Mouse (Mus musculus) kidney, embryonic 16.5 days (tissue): Measurements from ENCODE around the gene Muc2. TPM values are rescaled to one million over a fixed set of nuclear protein-coding genes. Genes with fewer than 3 reads are reported as not detected.

Source experiments
- ATAC-seq: fragments of 200-750 bp; cut with Nextera tagmentation; 2 replicates; pipeline ENCODE4 v1.8.0; 2017; ENCODE audit warnings: moderate TSS enrichment; ENCODE audit not compliant: low FRiP score, low TSS enrichment
- H3K27ac ChIP-seq: fragments of 300-500 bp; sonication (generic); 2 replicates; pipeline ENCODE4 v1.5.1; 2014; ENCODE audit warnings: low read length
- H3K27me3 ChIP-seq: fragments of 300-500 bp; sonication (generic); 2 replicates; pipeline ENCODE4 v1.6.1; 2014; ENCODE audit warnings: low read length, control low read depth, mixed read lengths; ENCODE audit not compliant: insufficient read depth
- H3K36me3 ChIP-seq: fragments of 300-500 bp; sonication (generic); 2 replicates; pipeline ENCODE4 v1.6.1; 2014; ENCODE audit warnings: low read length, control low read depth, mixed read lengths; ENCODE audit not compliant: insufficient read depth
- H3K4me1 ChIP-seq: fragments of 300-500 bp; sonication (generic); 2 replicates; pipeline ENCODE4 v1.6.1; 2014; ENCODE audit warnings: low read length, control low read depth, mixed read lengths; ENCODE audit not compliant: insufficient read depth
- H3K4me2 ChIP-seq: fragments of 300-500 bp; sonication (generic); replicated peaks from 2 replicates; pipeline ENCODE4 v1.6.1; 2014; ENCODE audit warnings: low read depth, low read length
- H3K4me3 ChIP-seq: fragments of 300-500 bp; sonication (generic); 2 replicates; pipeline ENCODE4 v1.5.1; 2014; ENCODE audit warnings: mild to moderate bottlenecking, low read length
- H3K9ac ChIP-seq: fragments of 300-500 bp; sonication (generic); replicated peaks from 2 replicates; pipeline ENCODE4 v1.6.1; 2014; ENCODE audit warnings: low read length
- H3K9me3 ChIP-seq: fragments of 300-500 bp; sonication (generic); 2 replicates; pipeline ENCODE4 v1.6.1; 2016; ENCODE audit warnings: low read length, control low read depth
- WGBS: fragments of 180-500 bp; shearing (Covaris S2); extraction: QIAGEN DNeasy Blood & Tissue Kit; methylation state at CpG from one replicate; pipeline ENCODE4 v1.1.7; 2014; 5-methylcytosine and 5-hydroxymethylcytosine counted together
- polyA plus RNA-seq: library from polyadenylated mRNA; unstranded; fragments of >200 nt; fragmentation: Nextera tagmentation; extraction: Ambion mirVana; gene quantifications from 2 replicates; pipeline ENCODE4 v1.2.1, GENCODE M21; 2015

The Muc2 gene
- polyA plus RNA-seq, 1 experiment from 2014 or later, result 0.45 TPM

DNA sequence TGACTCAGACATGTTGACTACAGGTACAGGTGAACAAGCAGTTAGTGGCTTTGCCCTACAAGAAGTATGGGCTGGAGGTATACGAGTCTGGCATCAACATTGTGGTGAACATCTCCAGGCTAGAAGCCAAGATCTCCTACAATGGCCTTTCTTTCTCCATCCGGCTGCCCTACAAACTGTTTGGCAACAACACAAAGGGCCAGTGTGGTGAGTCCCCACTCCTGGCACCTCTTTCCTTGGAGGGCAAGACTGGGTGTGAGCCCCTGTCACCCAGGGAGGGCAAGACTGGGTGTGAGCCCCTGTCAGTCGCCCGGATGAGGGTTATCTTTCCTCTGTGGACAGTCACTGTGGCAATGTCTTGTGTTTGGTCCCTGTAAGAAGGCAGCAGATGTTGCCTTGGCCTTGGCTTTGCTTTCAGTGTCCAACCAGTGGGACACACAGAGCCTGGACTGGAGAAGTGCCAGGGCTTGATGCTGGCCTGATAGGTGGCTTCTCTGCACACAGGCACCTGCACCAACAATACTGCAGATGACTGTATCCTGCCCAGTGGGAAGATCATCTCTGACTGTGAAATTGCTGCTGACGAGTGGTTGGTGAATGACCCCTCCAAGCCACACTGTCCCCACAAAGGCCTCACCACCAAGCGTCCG lies 57.4 kb downstream of the Muc2 start:
- no peaks in the 10 kb centered on the region for H3K27me3 ChIP-seq
- no peak overlapping the region for H3K4me2 ChIP-seq
- no peaks in the 10 kb centered on the region for H3K9me3 ChIP-seq
- no peak overlapping the region for H3K9ac ChIP-seq
- WGBS, result 85% methylated on average over 7 of the region's 7 CpGs
- no peak overlapping the region for H3K27ac ChIP-seq
- no peaks in the 10 kb centered on the region for H3K36me3 ChIP-seq
- no peak overlapping the region for H3K4me3 ChIP-seq
- no peak for ATAC-seq
- H3K4me1 ChIP-seq, result no peaks in the 10 kb centered on the region

DNA sequence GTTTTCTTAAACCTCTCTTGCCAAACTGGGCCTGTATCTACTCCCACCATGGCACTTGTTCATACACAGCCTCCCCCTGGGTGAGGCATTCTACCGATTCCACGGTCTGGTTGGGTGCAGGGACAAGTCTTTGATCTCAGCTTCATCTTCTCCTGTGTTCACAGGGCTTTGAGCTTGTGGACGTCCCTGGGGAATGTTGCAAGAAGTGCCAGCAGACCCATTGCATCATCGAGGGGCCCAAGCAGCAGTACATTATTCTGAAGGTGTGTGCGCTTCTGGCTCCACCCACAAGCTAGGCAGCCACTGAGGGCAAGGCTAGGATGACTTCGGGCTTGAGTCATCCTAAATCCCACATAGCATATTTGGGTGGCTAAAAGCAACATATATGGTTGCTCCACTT lies 62.4 kb downstream of the Muc2 start:
- H3K4me1 ChIP-seq, result no peaks in the 10 kb centered on the region
- H3K36me3 ChIP-seq, result no peaks in the 10 kb centered on the region
- no peak overlapping the region for H3K9ac ChIP-seq
- H3K4me2 ChIP-seq, result no peak overlapping the region
- H3K4me3 ChIP-seq, result no peak overlapping the region
- H3K27me3 ChIP-seq, result no peaks in the 10 kb centered on the region
- 82% methylated on average over 6 of the region's 6 CpGs for WGBS
- H3K9me3 ChIP-seq, result no peaks in the 10 kb centered on the region
- ATAC-seq, result no peak
- no peak overlapping the region for H3K27ac ChIP-seq

DNA sequence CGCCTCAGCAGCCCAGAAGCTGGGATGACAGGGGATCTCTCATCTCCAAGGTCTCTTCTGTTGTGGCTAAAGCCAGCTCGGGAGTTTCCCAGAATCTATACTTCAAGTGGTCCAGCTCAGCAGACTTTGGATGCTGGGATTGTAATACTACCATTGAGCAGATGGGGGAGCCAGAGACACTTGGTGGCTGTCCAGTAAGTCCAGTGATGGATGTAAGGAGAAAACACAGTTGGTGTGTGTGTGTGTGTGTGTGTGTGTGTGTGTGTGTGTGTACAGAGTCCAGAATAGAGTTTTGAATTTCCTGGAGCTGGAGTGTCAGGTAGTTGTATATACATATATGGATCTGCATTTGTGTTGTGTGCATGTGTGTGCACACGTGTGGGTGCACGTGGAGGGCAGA lies 65.7 kb downstream of the Muc2 start:
- ATAC-seq, result no peak
- H3K4me3 ChIP-seq, result no peak overlapping the region
- H3K27ac ChIP-seq, result no peak overlapping the region
- H3K9me3 ChIP-seq, result no peaks in the 10 kb centered on the region
- H3K36me3 ChIP-seq, result no peaks in the 10 kb centered on the region
- no peak overlapping the region for H3K4me2 ChIP-seq
- WGBS, result 51% methylated on average over 4 of the region's 4 CpGs
- H3K4me1 ChIP-seq, result no peaks in the 10 kb centered on the region
- H3K27me3 ChIP-seq, result no peaks in the 10 kb centered on the region
- H3K9ac ChIP-seq, result no peak overlapping the region

DNA sequence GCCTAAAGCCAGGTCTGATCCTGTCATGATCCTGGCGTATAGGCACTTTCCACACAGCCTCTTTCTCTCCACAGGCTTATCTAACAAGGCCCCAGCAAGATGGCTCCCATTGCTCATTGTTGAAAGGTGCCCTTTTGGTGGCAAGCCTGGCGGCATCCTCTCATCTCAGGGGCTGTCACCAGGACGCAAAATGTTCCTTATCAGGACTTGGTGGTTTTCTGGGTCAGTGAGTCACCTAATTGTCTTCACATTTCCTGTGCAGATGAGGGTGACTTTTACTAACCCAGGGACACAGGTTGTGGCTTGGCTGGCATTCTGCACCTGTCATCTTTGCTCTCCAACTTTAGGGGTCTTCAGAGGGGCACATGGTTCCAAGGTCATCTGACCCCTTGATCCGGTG lies 68.2 kb downstream of the Muc2 start:
- 67% methylated on average over 4 of the region's 4 CpGs for WGBS
- Histone ChIP-seq H3K4me2 (no peak overlapping the region), H3K9me3 (no peaks in the 10 kb centered on the region), H3K4me1 (no peaks in the 10 kb centered on the region), H3K4me3 (no peak overlapping the region), H3K36me3 (no peaks in the 10 kb centered on the region), H3K9ac (no peak overlapping the region), H3K27ac (no peak overlapping the region), H3K27me3 (no peaks in the 10 kb centered on the region)
- no peak for ATAC-seq

DNA sequence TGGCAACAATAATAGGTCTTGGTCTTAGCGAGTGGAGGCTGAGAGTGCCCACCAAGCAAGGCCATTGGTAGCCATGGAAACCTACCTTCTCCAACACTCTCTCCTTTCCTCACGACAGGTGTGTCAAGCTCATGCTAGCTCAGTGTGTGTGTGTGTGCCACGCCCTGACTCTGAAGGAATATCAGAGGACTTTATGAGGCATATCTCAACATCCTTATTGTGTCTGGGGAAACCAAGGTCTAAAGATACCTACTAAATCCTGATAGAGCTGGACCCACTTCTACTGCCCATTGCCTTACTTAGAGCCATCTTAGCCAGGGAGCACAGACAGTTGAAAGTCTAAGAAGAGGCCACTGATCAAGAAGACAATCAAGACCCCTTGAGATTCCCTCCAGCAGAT lies 80.4 kb downstream of the Muc2 start:
- H3K4me2 ChIP-seq, result no peak overlapping the region
- H3K4me3 ChIP-seq, result no peak overlapping the region
- no peak overlapping the region for H3K27ac ChIP-seq
- ATAC-seq, result no peak
- H3K4me1 ChIP-seq, result no peaks in the 10 kb centered on the region
- no peaks in the 10 kb centered on the region for H3K36me3 ChIP-seq
- WGBS, result 89% methylated on average over 3 of the region's 3 CpGs
- H3K9me3 ChIP-seq, result no peaks in the 10 kb centered on the region
- no peaks in the 10 kb centered on the region for H3K27me3 ChIP-seq
- no peak overlapping the region for H3K9ac ChIP-seq

DNA sequence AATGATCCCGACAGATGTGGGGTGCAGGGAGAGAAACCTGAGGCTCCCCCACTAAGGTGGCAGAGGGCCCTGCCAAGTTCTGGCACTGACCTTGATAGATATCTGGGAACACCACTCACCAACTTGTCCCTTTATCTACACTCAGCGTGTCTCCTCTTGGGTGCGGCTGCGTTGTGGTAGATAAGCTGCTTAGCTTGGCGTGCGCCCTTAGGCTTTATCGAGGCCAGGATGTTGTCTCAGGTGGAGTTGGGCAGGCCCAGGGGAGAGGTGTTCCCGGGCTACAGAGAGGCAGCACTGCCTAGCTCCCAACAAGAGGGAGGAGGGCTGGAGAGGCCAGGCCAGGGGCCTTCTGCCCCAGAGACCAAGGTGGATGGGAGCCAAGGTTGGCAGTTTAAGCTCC lies 80.8 kb downstream of the Muc2 start:
- no peaks in the 10 kb centered on the region for H3K27me3 ChIP-seq
- no peak overlapping the region for H3K4me2 ChIP-seq
- H3K9me3 ChIP-seq, result no peaks in the 10 kb centered on the region
- ATAC-seq, result no peak; the same call in 1 of the 2 replicates
- H3K4me3 ChIP-seq, result no peak overlapping the region
- no peaks in the 10 kb centered on the region for H3K36me3 ChIP-seq
- H3K9ac ChIP-seq, result no peak overlapping the region
- no peaks in the 10 kb centered on the region for H3K4me1 ChIP-seq
- WGBS, result 85% methylated on average over 8 of the region's 8 CpGs
- H3K27ac ChIP-seq, result no peak overlapping the region

DNA sequence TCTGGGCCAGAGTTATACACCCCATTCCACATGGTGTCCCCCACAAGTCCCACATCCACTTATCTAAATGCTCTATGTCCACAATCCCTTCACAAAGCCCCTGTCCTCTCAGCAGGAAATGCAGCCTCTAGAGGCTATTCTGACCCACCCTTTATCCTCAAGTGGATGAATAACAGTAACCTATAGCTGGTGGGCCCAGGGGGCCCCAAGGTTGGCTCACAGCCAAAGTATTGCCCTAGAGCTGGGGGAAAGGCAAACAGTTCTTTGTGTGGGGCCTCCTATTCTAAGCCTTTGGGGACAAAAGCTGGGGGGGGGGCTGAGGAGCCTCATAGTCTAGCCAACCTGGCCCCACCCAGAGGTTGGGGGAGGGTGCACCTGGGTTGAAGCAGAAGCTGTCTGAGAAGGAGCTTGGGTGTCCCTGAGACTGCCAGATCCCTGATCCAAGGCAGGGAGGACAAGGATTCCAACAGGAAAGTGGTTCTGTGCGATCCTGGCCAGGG lies 82.0 kb downstream of the Muc2 start:
- Histone ChIP-seq H3K9me3 (no peaks in the 10 kb centered on the region), H3K4me1 (no peaks in the 10 kb centered on the region), H3K27ac (no peak overlapping the region), H3K9ac (no peak overlapping the region), H3K4me3 (no peak overlapping the region), H3K36me3 (no peaks in the 10 kb centered on the region), H3K4me2 (no peak overlapping the region), H3K27me3 (no peaks in the 10 kb centered on the region)
- ATAC-seq, result no peak
- 77% methylated on average over 1 of the region's 1 CpGs for WGBS

DNA sequence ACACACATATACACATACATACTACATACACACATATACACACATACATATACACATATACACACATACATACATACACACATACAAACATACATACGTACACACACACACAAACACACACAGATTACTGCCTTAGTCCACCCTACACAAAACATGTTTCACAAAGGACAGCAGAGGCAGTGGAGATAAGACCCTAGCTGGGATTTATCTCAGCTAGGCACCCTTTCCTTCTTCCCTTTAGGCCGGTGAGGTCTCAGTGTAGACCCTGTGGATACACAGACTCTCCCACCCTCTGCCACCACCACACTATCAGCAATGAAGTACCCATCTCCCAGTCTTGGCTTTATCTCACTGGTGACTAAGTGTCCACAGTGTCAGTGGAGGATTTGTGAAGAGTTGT lies 84.7 kb downstream of the Muc2 start:
- Histone ChIP-seq H3K4me2 (no peak overlapping the region), H3K4me3 (no peak overlapping the region), H3K9ac (no peak overlapping the region), H3K27ac (no peak overlapping the region), H3K36me3 (no peaks in the 10 kb centered on the region), H3K27me3 (no peaks in the 10 kb centered on the region), H3K4me1 (no peaks in the 10 kb centered on the region), H3K9me3 (no peaks in the 10 kb centered on the region)
- 94% methylated on average over 2 of the region's 2 CpGs for WGBS
- ATAC-seq, result no peak

DNA sequence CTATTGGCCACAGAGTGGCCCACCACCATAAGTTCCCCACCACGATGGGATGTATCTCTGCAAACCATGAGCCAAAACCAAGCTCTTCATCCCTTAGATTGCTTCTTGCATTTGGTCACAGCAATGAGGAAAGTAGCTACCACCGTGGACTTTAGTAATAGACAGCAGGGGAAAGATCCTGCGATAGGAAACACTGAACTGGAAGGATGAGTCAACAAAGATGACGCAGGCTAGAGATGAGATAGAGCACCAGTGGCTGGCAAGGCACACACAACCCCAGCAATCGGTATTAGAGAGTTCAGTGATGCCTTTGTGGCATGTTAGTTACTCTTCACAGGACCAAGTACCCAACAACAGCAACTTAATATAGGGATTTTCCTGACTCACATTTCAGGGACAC lies 86.1 kb downstream of the Muc2 start:
- no peak overlapping the region for H3K27ac ChIP-seq
- H3K27me3 ChIP-seq, result no peaks in the 10 kb centered on the region
- H3K9ac ChIP-seq, result no peak overlapping the region
- no peaks in the 10 kb centered on the region for H3K9me3 ChIP-seq
- WGBS, result 88% methylated on average over 5 of the region's 5 CpGs
- H3K36me3 ChIP-seq, result no peaks in the 10 kb centered on the region
- H3K4me1 ChIP-seq, result no peaks in the 10 kb centered on the region
- no peak overlapping the region for H3K4me3 ChIP-seq
- no peak for ATAC-seq
- H3K4me2 ChIP-seq, result no peak overlapping the region

DNA sequence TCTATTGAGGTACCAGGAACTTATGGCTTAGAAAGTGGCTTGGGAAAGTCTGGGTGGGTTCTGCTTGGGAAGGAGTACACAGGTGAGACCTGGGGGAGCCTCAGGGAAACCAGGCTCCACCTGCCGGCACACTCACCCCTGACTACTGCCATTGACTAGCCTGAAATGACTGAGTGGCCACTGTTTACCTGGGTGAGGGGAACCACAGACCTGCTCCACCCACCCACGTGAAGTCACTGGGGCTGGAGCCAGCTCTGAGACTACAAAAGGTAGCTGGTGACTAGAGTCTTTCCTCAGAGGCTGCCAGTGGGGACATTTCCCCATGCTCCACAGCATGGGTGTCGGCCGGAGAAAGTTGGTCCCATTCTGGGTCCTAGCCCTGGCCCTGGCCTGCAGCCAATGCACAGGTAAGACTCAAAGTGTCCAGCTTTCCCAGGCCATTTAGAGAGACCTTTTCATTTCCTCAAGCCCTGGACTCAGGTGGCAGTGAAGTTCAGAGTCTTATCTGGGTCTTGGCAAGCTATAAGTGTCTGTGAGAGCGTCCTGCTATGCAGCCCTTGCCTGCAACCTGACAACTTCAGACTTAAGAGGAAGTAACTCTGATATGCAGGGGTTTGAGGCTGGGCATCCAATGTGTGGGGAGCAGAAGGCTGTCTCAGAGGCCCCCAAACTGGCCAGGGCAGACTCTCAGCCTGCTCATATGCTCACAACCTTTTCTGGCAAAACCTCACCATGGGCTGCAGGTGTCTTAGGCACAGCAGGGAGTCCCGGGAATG lies 98.7 kb downstream of the Muc2 start, which contains the start of gene Muc5ac:
Gene Muc5ac, plus strand, starts transcription at position 296 of the 776 bp plus-strand sequence.
- no peak for ATAC-seq
- WGBS, result 93% methylated on average over 6 of the region's 6 CpGs

More for the DNA sequence above, 98.7 kb downstream of the Muc2 start, which contains the start of gene Muc5ac:
- Histone ChIP-seq H3K4me2 (no peak within 1 kb of the TSS), H3K4me3 (no peak within 1 kb of the TSS), H3K27ac (no peak within 1 kb of the TSS), H3K4me1 (no peaks in the 10 kb centered on the region), H3K9me3 (no peaks in the 10 kb centered on the region), H3K27me3 (no peaks in the 10 kb centered on the region), H3K36me3 (no peaks in the 10 kb centered on the region), H3K9ac (no peak within 1 kb of the TSS)
